Mouse (Mus musculus): ENCODE results near the gene Sh3pxd2a. TPM values are rescaled to one million over a fixed set of nuclear protein-coding genes. Genes with fewer than 3 reads are reported as not detected.

The Sh3pxd2a gene
- polyA plus RNA-seq, 1 experiment from 2014 or later, result 4.1 TPM

- DNase-seq (ENCODE audit: low spot score, missing footprints) (no peak), ATAC-seq (ENCODE audit: low FRiP score) (no peak)
- Histone ChIP-seq H3K27ac (ENCODE audit: low read depth, low read length) (no peak overlapping the region), H3K9ac (ENCODE audit: low read length) (no peak overlapping the region), H3K36me3 (ENCODE audit: control insufficient read depth, insufficient read depth, low read length) (no peaks in the 10 kb centered on the region), H3K27me3 (ENCODE audit: control insufficient read depth, insufficient read depth, low read length) (no peaks in the 10 kb centered on the region), H3K4me3 (ENCODE audit: low read depth, low read length) (no peak overlapping the region), H3K9me3 (ENCODE audit: control insufficient read depth, low read length) (no peaks in the 10 kb centered on the region), H3K4me1 (ENCODE audit: control insufficient read depth, insufficient read depth, low read length) (no peaks in the 10 kb centered on the region), H3K4me2 (no peak overlapping the region)
- WGBS, result 93% methylated on average over 11 of the region's 11 CpGs
Measured at GRCm38 (mm10) chr19:47371521-47371920, 92.7 kb downstream of the Sh3pxd2a start.

GRCm38 (mm10) chr19:47369008-47369407 lies 95.2 kb downstream of the Sh3pxd2a start:
- no peak overlapping the region for H3K9ac ChIP-seq (ENCODE audit: low read length)
- no peak overlapping the region for H3K4me2 ChIP-seq
- H3K27me3 ChIP-seq (ENCODE audit: control insufficient read depth, insufficient read depth, low read length), result no peaks in the 10 kb centered on the region
- H3K36me3 ChIP-seq (ENCODE audit: control insufficient read depth, insufficient read depth, low read length), result no peaks in the 10 kb centered on the region
- no peaks in the 10 kb centered on the region for H3K4me1 ChIP-seq (ENCODE audit: control insufficient read depth, insufficient read depth, low read length)
- DNase-seq (ENCODE audit: low spot score, missing footprints) (no peak), ATAC-seq (ENCODE audit: low FRiP score) (no peak)
- H3K4me3 ChIP-seq (ENCODE audit: low read depth, low read length), result no peak overlapping the region
- WGBS, result 46% methylated on average over 3 of the region's 3 CpGs
- no peak overlapping the region for H3K27ac ChIP-seq (ENCODE audit: low read depth, low read length)
- no peaks in the 10 kb centered on the region for H3K9me3 ChIP-seq (ENCODE audit: control insufficient read depth, low read length)

- Histone ChIP-seq H3K9me3 (ENCODE audit: control insufficient read depth, low read length) (no peaks in the 10 kb centered on the region), H3K4me1 (ENCODE audit: control insufficient read depth, insufficient read depth, low read length) (no peaks in the 10 kb centered on the region), H3K27me3 (ENCODE audit: control insufficient read depth, insufficient read depth, low read length) (no peaks in the 10 kb centered on the region), H3K36me3 (ENCODE audit: control insufficient read depth, insufficient read depth, low read length) (no peaks in the 10 kb centered on the region), H3K27ac (ENCODE audit: low read depth, low read length) (no peak overlapping the region), H3K4me3 (ENCODE audit: low read depth, low read length) (no peak overlapping the region), H3K4me2 (no peak overlapping the region), H3K9ac (ENCODE audit: low read length) (no peak overlapping the region)
- DNase-seq (ENCODE audit: low spot score, missing footprints) (no peak), ATAC-seq (ENCODE audit: low FRiP score) (no peak)
- 91% methylated on average over 12 of the region's 12 CpGs for WGBS
Measured at GRCm38 (mm10) chr19:47367271-47367879, 96.8 kb downstream of the Sh3pxd2a start.

GRCm38 (mm10) chr19:47366576-47366975 lies 97.6 kb downstream of the Sh3pxd2a start:
- no peak overlapping the region for H3K27ac ChIP-seq (ENCODE audit: low read depth, low read length)
- no peak overlapping the region for H3K4me2 ChIP-seq
- WGBS, result 92% methylated on average over 8 of the region's 8 CpGs
- no peak overlapping the region for H3K9ac ChIP-seq (ENCODE audit: low read length)
- H3K4me1 ChIP-seq (ENCODE audit: control insufficient read depth, insufficient read depth, low read length), result no peaks in the 10 kb centered on the region
- H3K4me3 ChIP-seq (ENCODE audit: low read depth, low read length), result no peak overlapping the region
- DNase-seq (ENCODE audit: low spot score, missing footprints) (no peak), ATAC-seq (ENCODE audit: low FRiP score) (no peak)
- no peaks in the 10 kb centered on the region for H3K36me3 ChIP-seq (ENCODE audit: control insufficient read depth, insufficient read depth, low read length)
- no peaks in the 10 kb centered on the region for H3K9me3 ChIP-seq (ENCODE audit: control insufficient read depth, low read length)
- no peaks in the 10 kb centered on the region for H3K27me3 ChIP-seq (ENCODE audit: control insufficient read depth, insufficient read depth, low read length)

- Histone ChIP-seq H3K4me3 (ENCODE audit: low read depth, low read length) (no peak overlapping the region), H3K27ac (ENCODE audit: low read depth, low read length) (no peak overlapping the region), H3K4me1 (ENCODE audit: control insufficient read depth, insufficient read depth, low read length) (no peaks in the 10 kb centered on the region; the same call in none of the 2 replicates), H3K9me3 (ENCODE audit: control insufficient read depth, low read length) (no peaks in the 10 kb centered on the region), H3K4me2 (no peak overlapping the region), H3K36me3 (ENCODE audit: control insufficient read depth, insufficient read depth, low read length) (no peaks in the 10 kb centered on the region), H3K27me3 (ENCODE audit: control insufficient read depth, insufficient read depth, low read length) (no peaks in the 10 kb centered on the region), H3K9ac (ENCODE audit: low read length) (no peak overlapping the region; the same call in 1 of the 2 replicates)
- 64% methylated on average over 9 of the region's 9 CpGs for WGBS
- DNase-seq (ENCODE audit: low spot score, missing footprints), result no peak
- no peak for ATAC-seq (ENCODE audit: low FRiP score)
Measured at GRCm38 (mm10) chr19:47363086-47363668, 101.0 kb downstream of the Sh3pxd2a start.

GRCm38 (mm10) chr19:47360921-47361320 lies 103.3 kb downstream of the Sh3pxd2a start:
- Histone ChIP-seq H3K4me3 (ENCODE audit: low read depth, low read length) (no peak overlapping the region), H3K4me1 (ENCODE audit: control insufficient read depth, insufficient read depth, low read length) (no peaks in the 10 kb centered on the region; the same call in none of the 2 replicates), H3K27ac (ENCODE audit: low read depth, low read length) (no peak overlapping the region), H3K27me3 (ENCODE audit: control insufficient read depth, insufficient read depth, low read length) (no peaks in the 10 kb centered on the region), H3K9ac (ENCODE audit: low read length) (no peak overlapping the region), H3K4me2 (no peak overlapping the region), H3K36me3 (ENCODE audit: control insufficient read depth, insufficient read depth, low read length) (no peaks in the 10 kb centered on the region), H3K9me3 (ENCODE audit: control insufficient read depth, low read length) (no peaks in the 10 kb centered on the region)
- DNase-seq (ENCODE audit: low spot score, missing footprints), result no peak
- WGBS, result 83% methylated on average over 3 of the region's 3 CpGs
- ATAC-seq (ENCODE audit: low FRiP score), result no peak

- Histone ChIP-seq H3K4me1 (ENCODE audit: control insufficient read depth, insufficient read depth, low read length) (peaks cover 3% of the 10 kb centered on the region), H3K9me3 (ENCODE audit: control insufficient read depth, low read length) (no peaks in the 10 kb centered on the region), H3K36me3 (ENCODE audit: control insufficient read depth, insufficient read depth, low read length) (no peaks in the 10 kb centered on the region), H3K4me3 (ENCODE audit: low read depth, low read length) (no peak overlapping the region), H3K27ac (ENCODE audit: low read depth, low read length) (no peak overlapping the region), H3K9ac (ENCODE audit: low read length) (no peak overlapping the region), H3K27me3 (ENCODE audit: control insufficient read depth, insufficient read depth, low read length) (no peaks in the 10 kb centered on the region), H3K4me2 (no peak overlapping the region)
- no peak for ATAC-seq (ENCODE audit: low FRiP score)
- no peak for DNase-seq (ENCODE audit: low spot score, missing footprints)
- 88% methylated on average over 16 of the region's 16 CpGs for WGBS
Measured at GRCm38 (mm10) chr19:47360017-47360416, 104.2 kb downstream of the Sh3pxd2a start.

- Histone ChIP-seq H3K9ac (ENCODE audit: low read length) (no peak overlapping the region), H3K4me2 (peak overlapping the region; percentile 21; the same call in 1 of the 2 replicates), H3K4me3 (ENCODE audit: low read depth, low read length) (no peak overlapping the region), H3K4me1 (ENCODE audit: control insufficient read depth, insufficient read depth, low read length) (peaks cover 9% of the 10 kb centered on the region), H3K27me3 (ENCODE audit: control insufficient read depth, insufficient read depth, low read length) (no peaks in the 10 kb centered on the region), H3K9me3 (ENCODE audit: control insufficient read depth, low read length) (no peaks in the 10 kb centered on the region), H3K27ac (ENCODE audit: low read depth, low read length) (no peak overlapping the region), H3K36me3 (ENCODE audit: control insufficient read depth, insufficient read depth, low read length) (no peaks in the 10 kb centered on the region)
- WGBS, result 56% methylated on average over 15 of the region's 15 CpGs
- DNase-seq (ENCODE audit: low spot score, missing footprints) (no peak), ATAC-seq (ENCODE audit: low FRiP score) (no peak)
Measured at GRCm38 (mm10) chr19:47359166-47359931, 104.9 kb downstream of the Sh3pxd2a start.

- no peaks in the 10 kb centered on the region for H3K36me3 ChIP-seq (ENCODE audit: control insufficient read depth, insufficient read depth, low read length)
- H3K27me3 ChIP-seq (ENCODE audit: control insufficient read depth, insufficient read depth, low read length), result no peaks in the 10 kb centered on the region
- H3K9me3 ChIP-seq (ENCODE audit: control insufficient read depth, low read length), result no peaks in the 10 kb centered on the region
- H3K4me3 ChIP-seq (ENCODE audit: low read depth, low read length), result no peak overlapping the region
- 75% methylated on average over 3 of the region's 3 CpGs for WGBS
- no peak for ATAC-seq (ENCODE audit: low FRiP score)
- no peak overlapping the region for H3K9ac ChIP-seq (ENCODE audit: low read length)
- H3K4me2 ChIP-seq, result no peak overlapping the region
- DNase-seq (ENCODE audit: low spot score, missing footprints), result no peak
- H3K4me1 ChIP-seq (ENCODE audit: control insufficient read depth, insufficient read depth, low read length), result peaks cover 12% of the 10 kb centered on the region
- H3K27ac ChIP-seq (ENCODE audit: low read depth, low read length), result no peak overlapping the region
Measured at GRCm38 (mm10) chr19:47357297-47357696, 106.9 kb downstream of the Sh3pxd2a start.
